Mouse (Mus musculus): ENCODE data around the gene Cby3. TPM values are rescaled to one million over a fixed set of nuclear protein-coding genes. Genes with fewer than 3 reads are reported as not detected.

The Cby3 gene
- polyA plus RNA-seq, 1 experiment from 2014 or later, result 1.3 TPM

- H3K9ac ChIP-seq (ENCODE audit: low read depth, low read length), result peak overlapping the region; percentile 99
- peak; percentile 82 for ATAC-seq
- H3K27me3 ChIP-seq (ENCODE audit: control insufficient read depth, insufficient read depth, low read depth, low read length), result no peaks in the 10 kb centered on the region
- H3K36me3 ChIP-seq (ENCODE audit: control insufficient read depth, insufficient read depth, low read length), result peaks cover 7% of the 10 kb centered on the region; the same call in 1 of the 2 replicates
- H3K4me3 ChIP-seq (ENCODE audit: low read depth, low read length), result peak overlapping the region; percentile 95
- WGBS, result under 1% methylated on average over 64 of the region's 71 CpGs
- peak overlapping the region; percentile 91 for H3K4me2 ChIP-seq (ENCODE audit: low read length)
- H3K27ac ChIP-seq (ENCODE audit: low read length), result peak overlapping the region; percentile 99
- H3K9me3 ChIP-seq (replicated peaks; ENCODE audit: control insufficient read depth, low read length, poor library complexity, severe bottlenecking), result no peaks in the 10 kb centered on the region
- peaks cover 22% of the 10 kb centered on the region for H3K4me1 ChIP-seq (ENCODE audit: control insufficient read depth, insufficient read depth, low read length)
These were observed 23.8 kb downstream of the Cby3 start for GRCm38 (mm10) chr11:50377892-50378684.

DNA sequence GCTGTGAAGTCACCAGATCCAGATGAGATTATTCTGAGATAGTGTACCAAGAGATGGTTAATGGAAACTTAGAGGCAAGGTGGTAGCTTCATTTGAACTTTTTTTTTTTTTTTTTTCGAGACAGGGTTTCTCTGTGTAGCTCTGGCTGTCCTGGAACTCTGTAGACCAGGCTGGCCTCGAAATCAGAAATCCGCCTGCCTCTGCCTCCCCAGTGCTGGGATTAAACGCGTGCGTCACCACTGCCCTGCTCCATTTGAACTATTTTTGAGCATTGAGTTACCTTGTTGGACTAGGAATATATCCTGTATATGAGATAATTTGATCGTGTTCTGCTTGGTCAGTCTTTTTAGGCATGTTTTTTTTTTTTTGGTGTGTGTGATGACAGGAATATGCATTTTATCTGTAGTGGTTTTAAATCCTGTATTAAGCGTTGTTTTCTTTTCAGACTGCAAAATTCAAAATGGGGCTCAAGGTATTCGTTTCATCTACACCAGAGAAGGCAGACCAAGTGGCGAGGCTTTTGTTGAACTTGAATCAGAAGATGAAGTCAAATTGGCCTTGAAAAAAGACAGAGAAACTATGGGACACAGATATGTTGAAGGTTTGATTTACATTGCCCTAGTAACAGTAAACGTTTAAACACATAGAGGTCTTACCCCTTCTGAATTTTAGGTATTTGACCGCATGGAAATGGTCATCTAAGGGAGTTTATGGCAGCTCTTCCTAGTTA, 24.9 kb downstream of the Cby3 start:
- Histone ChIP-seq H3K4me3 (ENCODE audit: low read depth, low read length) (peak overlapping the region; percentile 95), H3K36me3 (ENCODE audit: control insufficient read depth, insufficient read depth, low read length) (peaks cover 10% of the 10 kb centered on the region; the same call in 1 of the 2 replicates), H3K4me1 (ENCODE audit: control insufficient read depth, insufficient read depth, low read length) (peaks cover 22% of the 10 kb centered on the region), H3K4me2 (ENCODE audit: low read length) (peak overlapping the region; percentile 91), H3K27ac (ENCODE audit: low read length) (no peak overlapping the region), H3K9ac (ENCODE audit: low read depth, low read length) (peak overlapping the region; percentile 99; the same call in 1 of the 2 replicates), H3K27me3 (ENCODE audit: control insufficient read depth, insufficient read depth, low read depth, low read length) (no peaks in the 10 kb centered on the region), H3K9me3 (replicated peaks; ENCODE audit: control insufficient read depth, low read length, poor library complexity, severe bottlenecking) (no peaks in the 10 kb centered on the region)
- ATAC-seq, result no peak
- WGBS, result 69% methylated on average over 12 of the region's 12 CpGs

GRCm38 (mm10) chr11:50381311-50381710, 27.0 kb downstream of the Cby3 start:
- H3K9me3 ChIP-seq (replicated peaks; ENCODE audit: control insufficient read depth, low read length, poor library complexity, severe bottlenecking), result no peaks in the 10 kb centered on the region
- peak overlapping the region; percentile 31 for H3K4me3 ChIP-seq (ENCODE audit: low read depth, low read length)
- H3K27ac ChIP-seq (ENCODE audit: low read length), result no peak overlapping the region
- H3K4me2 ChIP-seq (ENCODE audit: low read length), result peak overlapping the region; percentile 59
- no peak overlapping the region for H3K9ac ChIP-seq (ENCODE audit: low read depth, low read length)
- peaks cover 19% of the 10 kb centered on the region for H3K4me1 ChIP-seq (ENCODE audit: control insufficient read depth, insufficient read depth, low read length)
- H3K36me3 ChIP-seq (ENCODE audit: control insufficient read depth, insufficient read depth, low read length), result peaks cover 20% of the 10 kb centered on the region
- 19% methylated on average over 4 of the region's 4 CpGs for WGBS
- no peak for ATAC-seq
- no peaks in the 10 kb centered on the region for H3K27me3 ChIP-seq (ENCODE audit: control insufficient read depth, insufficient read depth, low read depth, low read length)

GRCm38 (mm10) chr11:50387167-50387679, 33.0 kb downstream of the Cby3 start:
- Histone ChIP-seq H3K27ac (ENCODE audit: low read length) (no peak overlapping the region), H3K4me3 (ENCODE audit: low read depth, low read length) (no peak overlapping the region), H3K27me3 (ENCODE audit: control insufficient read depth, insufficient read depth, low read depth, low read length) (no peaks in the 10 kb centered on the region), H3K4me1 (ENCODE audit: control insufficient read depth, insufficient read depth, low read length) (no peaks in the 10 kb centered on the region), H3K9ac (ENCODE audit: low read depth, low read length) (no peak overlapping the region), H3K36me3 (ENCODE audit: control insufficient read depth, insufficient read depth, low read length) (peaks cover 35% of the 10 kb centered on the region), H3K9me3 (replicated peaks; ENCODE audit: control insufficient read depth, low read length, poor library complexity, severe bottlenecking) (no peaks in the 10 kb centered on the region), H3K4me2 (ENCODE audit: low read length) (no peak overlapping the region)
- WGBS, result 71% methylated on average over 3 of the region's 3 CpGs
- ATAC-seq, result no peak

DNA sequence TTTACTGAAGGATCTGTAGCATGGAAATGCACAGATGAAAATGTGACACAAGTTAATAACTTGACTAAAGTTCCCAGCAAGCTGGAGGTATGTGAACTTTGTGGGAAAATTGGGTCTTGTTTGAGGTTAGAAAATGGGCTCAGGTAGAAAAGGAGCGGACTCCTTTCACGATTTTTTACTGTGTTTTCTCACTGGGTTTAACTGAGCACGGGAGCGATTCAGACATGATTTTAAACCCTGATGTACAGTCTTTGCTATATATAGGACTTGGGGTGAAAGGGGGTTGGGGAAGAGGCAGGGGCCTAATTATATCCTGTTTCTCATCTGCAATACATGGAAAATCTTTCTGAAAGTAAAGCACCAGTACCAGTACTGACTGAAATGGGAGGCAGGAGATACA, 33.4 kb downstream of the Cby3 start:
- Histone ChIP-seq H3K27me3 (ENCODE audit: control insufficient read depth, insufficient read depth, low read depth, low read length) (no peaks in the 10 kb centered on the region), H3K9ac (ENCODE audit: low read depth, low read length) (no peak overlapping the region), H3K4me1 (ENCODE audit: control insufficient read depth, insufficient read depth, low read length) (no peaks in the 10 kb centered on the region), H3K4me3 (ENCODE audit: low read depth, low read length) (no peak overlapping the region), H3K9me3 (replicated peaks; ENCODE audit: control insufficient read depth, low read length, poor library complexity, severe bottlenecking) (no peaks in the 10 kb centered on the region), H3K4me2 (ENCODE audit: low read length) (no peak overlapping the region), H3K36me3 (ENCODE audit: control insufficient read depth, insufficient read depth, low read length) (peaks cover 38% of the 10 kb centered on the region), H3K27ac (ENCODE audit: low read length) (no peak overlapping the region)
- WGBS, result 89% methylated on average over 4 of the region's 4 CpGs
- ATAC-seq, result no peak

DNA sequence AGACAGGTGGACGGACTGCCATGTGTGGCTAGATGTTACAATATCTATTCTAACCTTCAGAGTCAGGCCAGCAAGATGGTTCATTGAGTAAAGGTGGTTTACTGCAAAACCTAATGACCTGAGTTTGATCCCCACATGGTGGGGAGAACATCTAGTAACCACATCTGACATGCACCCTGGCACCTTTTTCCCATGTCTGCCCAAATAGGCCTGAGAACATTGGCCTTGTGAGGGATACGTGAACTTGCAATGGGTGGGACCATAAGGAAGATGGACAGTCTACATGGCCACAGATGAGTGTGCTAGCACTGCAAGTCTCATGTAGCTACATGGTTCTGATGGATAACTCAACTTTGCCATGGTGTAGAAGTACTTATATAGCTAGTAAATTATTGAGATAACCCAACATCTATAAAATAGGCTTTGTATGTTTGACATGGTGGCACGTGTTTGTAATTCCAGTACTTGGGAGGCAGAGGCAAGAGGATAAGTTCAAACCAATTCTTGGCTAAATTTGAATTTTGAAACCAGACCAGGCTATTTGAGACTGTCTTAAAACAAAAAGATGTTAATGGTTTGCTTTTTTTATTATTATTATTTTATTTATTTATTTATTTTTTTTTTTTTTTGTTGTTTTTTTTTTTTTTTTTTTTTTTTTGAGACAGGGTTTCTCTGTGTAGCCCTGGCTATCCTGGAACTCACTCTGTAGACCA, 34.1 kb downstream of the Cby3 start:
- WGBS, result 96% methylated on average over 3 of the region's 3 CpGs
- no peak overlapping the region for H3K27ac ChIP-seq (ENCODE audit: low read length)
- no peak overlapping the region for H3K9ac ChIP-seq (ENCODE audit: low read depth, low read length)
- H3K4me1 ChIP-seq (ENCODE audit: control insufficient read depth, insufficient read depth, low read length), result no peaks in the 10 kb centered on the region
- H3K36me3 ChIP-seq (ENCODE audit: control insufficient read depth, insufficient read depth, low read length), result peaks cover 44% of the 10 kb centered on the region
- no peaks in the 10 kb centered on the region for H3K27me3 ChIP-seq (ENCODE audit: control insufficient read depth, insufficient read depth, low read depth, low read length)
- H3K4me2 ChIP-seq (ENCODE audit: low read length), result no peak overlapping the region
- no peaks in the 10 kb centered on the region for H3K9me3 ChIP-seq (replicated peaks; ENCODE audit: control insufficient read depth, low read length, poor library complexity, severe bottlenecking)
- ATAC-seq, result no peak
- H3K4me3 ChIP-seq (ENCODE audit: low read depth, low read length), result no peak overlapping the region

- Histone ChIP-seq H3K36me3 (ENCODE audit: control insufficient read depth, insufficient read depth, low read length) (peaks cover 48% of the 10 kb centered on the region), H3K9ac (ENCODE audit: low read depth, low read length) (no peak overlapping the region), H3K4me3 (ENCODE audit: low read depth, low read length) (no peak overlapping the region), H3K27me3 (ENCODE audit: control insufficient read depth, insufficient read depth, low read depth, low read length) (no peaks in the 10 kb centered on the region), H3K9me3 (replicated peaks; ENCODE audit: control insufficient read depth, low read length, poor library complexity, severe bottlenecking) (no peaks in the 10 kb centered on the region), H3K4me2 (ENCODE audit: low read length) (no peak overlapping the region), H3K4me1 (ENCODE audit: control insufficient read depth, insufficient read depth, low read length) (no peaks in the 10 kb centered on the region), H3K27ac (ENCODE audit: low read length) (no peak overlapping the region)
- 78% methylated on average over 3 of the region's 3 CpGs for WGBS
- no peak for ATAC-seq
These were observed 34.7 kb downstream of the Cby3 start for GRCm38 (mm10) chr11:50389011-50389410.

DNA sequence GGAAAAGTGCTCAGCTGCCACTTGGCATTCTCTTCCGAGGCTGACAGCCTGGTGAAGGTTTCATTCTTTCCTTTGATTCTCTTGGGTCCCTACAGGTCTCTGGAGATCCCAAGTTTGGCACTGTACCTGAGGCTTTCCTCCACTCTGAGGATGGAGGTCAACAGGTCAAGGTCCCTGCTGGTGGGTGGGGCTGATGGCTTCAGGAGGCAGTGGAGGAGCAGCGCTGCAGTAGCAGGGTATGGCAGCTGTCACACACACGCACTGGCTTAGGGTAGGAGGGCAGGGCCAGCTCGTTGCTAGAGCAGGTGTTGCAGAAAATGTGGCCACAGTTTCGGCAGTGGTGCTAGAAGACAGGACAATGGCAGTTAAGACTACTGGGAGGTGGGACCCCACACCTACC, 35.4 kb downstream of the Cby3 start:
- H3K27ac ChIP-seq (ENCODE audit: low read length), result no peak overlapping the region
- H3K36me3 ChIP-seq (ENCODE audit: control insufficient read depth, insufficient read depth, low read length), result peaks cover 51% of the 10 kb centered on the region
- WGBS, result 72% methylated on average over 5 of the region's 5 CpGs
- no peaks in the 10 kb centered on the region for H3K4me1 ChIP-seq (ENCODE audit: control insufficient read depth, insufficient read depth, low read length)
- no peaks in the 10 kb centered on the region for H3K9me3 ChIP-seq (replicated peaks; ENCODE audit: control insufficient read depth, low read length, poor library complexity, severe bottlenecking)
- H3K4me3 ChIP-seq (ENCODE audit: low read depth, low read length), result no peak overlapping the region
- no peaks in the 10 kb centered on the region for H3K27me3 ChIP-seq (ENCODE audit: control insufficient read depth, insufficient read depth, low read depth, low read length)
- no peak for ATAC-seq
- no peak overlapping the region for H3K9ac ChIP-seq (ENCODE audit: low read depth, low read length)
- H3K4me2 ChIP-seq (ENCODE audit: low read length), result no peak overlapping the region

All from midbrain, embryonic 16.5 days (tissue).